Mouse (Mus musculus): ENCODE measurements around the gene Nrip2.
"Not testable (repeated sequence)": the region's sequence is repeated elsewhere in the genome, so short reads cannot be mapped to it uniquely, and the experiment has no call there.

The Nrip2 gene

DNA sequence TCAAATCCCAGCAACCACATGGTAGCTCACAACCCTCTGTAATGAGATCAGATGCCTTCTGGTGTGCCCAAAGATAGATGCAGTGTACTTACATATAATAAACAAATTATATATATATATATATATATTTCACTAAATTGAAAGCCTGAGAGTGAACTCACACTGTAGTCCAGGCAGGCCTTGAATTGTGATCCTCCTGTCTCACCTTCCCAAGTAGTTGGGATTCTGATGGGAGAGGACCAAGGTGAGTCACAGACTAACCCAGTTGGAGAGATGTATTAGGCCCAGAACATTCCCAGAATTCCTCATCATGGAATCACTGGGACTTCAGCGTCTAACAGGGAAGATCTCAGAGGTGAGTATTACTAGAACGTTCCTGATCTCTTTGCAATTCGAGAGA, at the start of gene Nrip2:
Gene Nrip2, plus strand, starts transcription at position 301 of the 400 bp plus-strand sequence.
- DNase-seq (ENCODE audit: low read depth, low spot score), result no peak

DNA sequence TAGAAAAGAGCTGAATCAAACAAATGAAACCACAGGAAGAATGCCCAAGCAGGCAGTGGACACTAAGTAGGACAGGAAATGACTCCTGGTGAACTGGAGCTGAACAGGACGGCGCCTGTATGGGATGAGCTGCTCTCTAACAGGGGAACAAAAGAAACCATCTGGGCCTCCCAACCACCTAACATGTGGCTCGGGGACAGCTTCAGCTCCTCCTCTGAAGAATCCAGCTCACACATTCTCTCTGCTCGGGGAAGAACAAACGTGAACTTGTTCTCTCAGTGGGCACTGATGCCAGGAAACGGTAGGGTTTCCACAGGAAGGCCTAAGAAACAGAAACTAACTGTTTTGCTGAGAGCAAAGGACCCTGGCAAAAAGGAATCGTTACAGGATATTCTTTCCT, 49.4 kb upstream of the Nrip2 start:
- no peak for DNase-seq (ENCODE audit: low read depth, low spot score)

GRCm38 (mm10) chr6:128354140-128354539, 45.0 kb upstream of the Nrip2 start:
- DNase-seq (ENCODE audit: low read depth, low spot score), result no peak

GRCm38 (mm10) chr6:128355201-128355681, 43.9 kb upstream of the Nrip2 start:
- no peak for DNase-seq (ENCODE audit: low read depth, low spot score)

DNA sequence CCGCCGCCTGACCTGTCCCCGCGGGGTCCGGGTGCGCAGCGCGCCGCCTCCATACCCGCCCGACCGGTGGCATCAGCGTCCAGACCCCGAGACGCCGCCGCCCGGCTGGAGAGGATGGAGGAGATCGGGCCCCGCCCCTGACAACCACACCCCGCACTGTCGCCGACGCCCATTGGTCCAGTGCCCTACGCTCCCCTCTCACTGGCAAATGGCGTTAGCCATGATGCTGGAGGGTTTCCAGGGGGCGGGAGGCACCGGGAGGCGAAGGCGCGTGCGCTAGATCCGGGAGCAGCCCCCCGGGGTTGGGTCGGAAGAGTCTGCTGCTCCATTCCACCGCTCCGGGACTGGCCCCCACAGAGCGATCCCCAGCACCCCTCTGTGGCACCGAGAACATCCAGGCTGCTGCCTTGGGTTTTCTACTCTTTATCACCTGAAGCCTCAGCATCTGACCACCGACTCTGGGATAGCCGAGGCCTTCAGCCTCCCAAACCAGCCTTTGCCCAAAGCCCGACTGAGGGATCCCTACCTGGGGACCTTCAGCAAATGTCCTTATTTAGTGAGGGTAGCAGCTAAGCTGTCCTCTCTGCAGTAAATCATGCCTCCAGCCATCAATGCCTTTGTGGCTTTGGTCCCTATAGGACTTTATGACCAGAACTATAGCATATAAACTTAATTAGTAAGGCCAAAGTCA, 43.2 kb upstream of the Nrip2 start, which contains the start of gene Tulp3:
Gene Tulp3, minus strand, starts transcription at position 126 of the 691 bp plus-strand sequence.
- DNase-seq (ENCODE audit: low read depth, low spot score), result peak; percentile 89

DNA sequence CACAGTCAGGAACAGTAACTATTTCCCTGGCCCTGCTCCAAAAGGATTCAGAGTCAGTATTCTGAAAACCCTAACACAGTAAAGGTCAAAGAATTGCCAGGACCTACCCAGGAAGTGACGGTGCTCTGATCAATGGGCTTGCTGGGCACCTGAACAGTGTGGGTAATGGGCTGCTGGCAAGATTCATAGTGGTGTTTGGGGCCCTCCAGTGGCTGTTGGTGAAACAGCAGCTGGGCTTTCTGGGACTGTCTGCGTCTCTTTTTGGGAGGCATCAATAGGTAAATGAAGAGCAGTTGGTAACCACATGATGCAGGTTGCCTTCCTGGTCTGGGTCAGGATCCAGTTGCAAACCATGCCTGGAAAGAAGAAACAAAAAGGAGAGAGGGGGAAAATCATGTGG, 40.1 kb upstream of the Nrip2 start:
- DNase-seq (ENCODE audit: low read depth, low spot score), result peak; percentile 68

GRCm38 (mm10) chr6:128361901-128362300, 37.2 kb upstream of the Nrip2 start:
- no peak for DNase-seq (ENCODE audit: low read depth, low spot score)

GRCm38 (mm10) chr6:128362381-128363006, 36.6 kb upstream of the Nrip2 start, which contains the start of the genes Rhno1 and Foxm1:
Gene Rhno1, minus strand, starts transcription at chr6:128362911.
Gene Foxm1, plus strand, starts transcription at chr6:128362967.
- peak; percentile 85 for DNase-seq (ENCODE audit: low read depth, low spot score)

DNA sequence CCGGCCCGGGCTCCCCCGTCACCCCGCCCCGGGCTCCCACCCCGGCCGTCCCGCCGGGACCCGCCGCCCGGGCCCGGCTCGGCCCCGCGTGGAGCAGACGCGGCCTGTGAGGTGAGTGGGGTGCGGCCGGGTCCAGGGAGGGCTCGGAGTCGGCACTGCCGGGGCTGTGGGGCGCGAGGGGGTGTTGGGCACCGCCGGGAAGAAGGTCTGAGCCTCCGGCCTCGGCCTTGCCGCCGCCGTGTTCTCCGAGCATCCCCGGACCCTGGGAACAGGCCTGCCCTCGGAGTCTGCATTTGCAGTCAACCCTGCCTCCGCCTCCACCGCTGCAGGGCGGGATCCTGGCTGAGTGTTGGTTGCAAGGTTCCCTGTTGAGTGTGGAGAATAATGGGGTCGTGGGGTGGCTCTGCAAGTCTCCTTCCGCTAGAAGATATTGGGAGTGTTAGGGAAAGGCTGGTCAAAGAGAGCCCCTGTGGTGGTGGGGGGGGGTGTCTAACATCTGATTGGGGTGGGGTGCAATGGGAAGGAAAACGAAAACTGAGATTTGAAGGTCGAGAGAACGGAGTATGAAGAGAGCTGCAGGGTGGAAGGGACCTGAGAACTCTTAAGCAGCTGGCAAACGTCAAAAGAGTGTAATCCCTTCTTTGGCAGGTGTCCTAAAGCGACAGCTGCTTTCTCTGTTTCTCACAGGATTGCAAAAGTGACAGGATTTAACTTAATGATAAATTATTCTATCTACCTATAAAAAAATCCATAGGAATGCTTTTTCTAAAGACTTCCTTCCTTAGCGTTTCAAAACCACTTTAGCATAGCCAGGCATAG, 35.9 kb upstream of the Nrip2 start:
- peak; percentile 23 for DNase-seq (ENCODE audit: low read depth, low spot score)

DNA sequence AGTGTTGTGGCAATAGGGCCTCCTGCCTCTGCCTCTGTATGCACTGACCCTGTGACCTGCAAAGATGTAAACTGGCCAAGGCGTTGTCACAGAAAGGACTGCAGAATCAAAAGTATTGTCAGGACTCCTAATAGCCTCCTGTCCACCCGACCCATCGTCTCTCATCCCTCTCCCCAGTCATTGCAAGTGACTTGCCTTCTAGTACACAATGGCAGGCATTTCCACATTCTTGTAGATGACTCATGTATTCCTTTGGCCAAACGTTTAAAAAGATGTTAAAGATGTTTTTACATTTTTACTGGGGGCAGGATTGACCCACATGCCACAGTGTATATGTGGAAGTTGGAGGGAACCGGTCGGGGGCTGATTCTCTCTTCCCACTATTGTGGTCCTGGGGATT, 34.4 kb upstream of the Nrip2 start:
- DNase-seq (ENCODE audit: low read depth, low spot score), result no peak

DNA sequence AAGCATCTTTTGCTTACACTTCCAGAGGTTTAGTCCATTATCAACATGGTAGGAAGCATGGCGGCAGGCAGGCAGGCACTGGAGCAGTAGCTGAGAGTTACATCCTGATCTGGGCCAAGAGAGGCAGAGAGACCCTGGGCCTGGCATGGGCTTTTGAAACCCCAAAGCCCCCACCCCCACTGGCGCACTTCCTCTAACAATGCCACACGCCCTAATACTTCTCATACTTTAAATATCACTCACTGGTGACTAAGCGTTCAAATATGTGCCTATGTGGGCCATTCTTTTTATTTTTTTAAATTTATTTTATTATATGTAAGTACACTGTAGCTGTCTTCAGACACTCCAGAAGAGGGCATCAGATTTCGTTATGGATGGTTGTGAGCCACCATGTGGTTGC, 32.6 kb upstream of the Nrip2 start:
- DNase-seq (ENCODE audit: low read depth, low spot score), result no peak

DNA sequence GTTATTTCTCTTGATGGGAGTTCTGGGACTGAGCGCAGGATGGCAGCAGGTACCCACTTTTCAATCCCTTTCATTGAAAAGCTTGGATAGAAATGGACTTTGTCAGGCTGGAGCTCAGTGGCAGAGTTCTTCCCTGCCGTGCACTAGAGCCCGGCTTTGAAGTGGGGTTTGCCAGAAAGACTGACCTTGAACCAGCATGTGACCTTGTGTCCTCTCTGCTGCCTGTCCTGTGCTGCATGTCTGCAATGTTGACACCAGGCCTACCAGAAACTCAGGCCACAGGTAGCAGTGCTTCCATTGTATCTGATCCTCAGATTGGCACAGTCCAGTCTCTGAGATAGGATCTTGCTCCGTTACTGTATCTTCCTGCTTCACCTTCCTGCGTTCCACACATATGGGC, 29.1 kb upstream of the Nrip2 start:
- DNase-seq (ENCODE audit: low read depth, low spot score), result no peak

GRCm38 (mm10) chr6:128375192-128375591, 23.9 kb upstream of the Nrip2 start, which contains the start of the genes Tex52 and Gm44596:
Gene Tex52, plus strand, starts transcription at chr6:128375456.
Gene Gm44596, plus strand, starts transcription at chr6:128375503.
- no peak for DNase-seq (ENCODE audit: low read depth, low spot score)

- DNase-seq (ENCODE audit: low read depth, low spot score), result no peak
Measured at GRCm38 (mm10) chr6:128376371-128377085, 22.6 kb upstream of the Nrip2 start.

- no peak for DNase-seq (ENCODE audit: low read depth, low spot score)
Measured at GRCm38 (mm10) chr6:128379636-128380035, 19.5 kb upstream of the Nrip2 start.

DNA sequence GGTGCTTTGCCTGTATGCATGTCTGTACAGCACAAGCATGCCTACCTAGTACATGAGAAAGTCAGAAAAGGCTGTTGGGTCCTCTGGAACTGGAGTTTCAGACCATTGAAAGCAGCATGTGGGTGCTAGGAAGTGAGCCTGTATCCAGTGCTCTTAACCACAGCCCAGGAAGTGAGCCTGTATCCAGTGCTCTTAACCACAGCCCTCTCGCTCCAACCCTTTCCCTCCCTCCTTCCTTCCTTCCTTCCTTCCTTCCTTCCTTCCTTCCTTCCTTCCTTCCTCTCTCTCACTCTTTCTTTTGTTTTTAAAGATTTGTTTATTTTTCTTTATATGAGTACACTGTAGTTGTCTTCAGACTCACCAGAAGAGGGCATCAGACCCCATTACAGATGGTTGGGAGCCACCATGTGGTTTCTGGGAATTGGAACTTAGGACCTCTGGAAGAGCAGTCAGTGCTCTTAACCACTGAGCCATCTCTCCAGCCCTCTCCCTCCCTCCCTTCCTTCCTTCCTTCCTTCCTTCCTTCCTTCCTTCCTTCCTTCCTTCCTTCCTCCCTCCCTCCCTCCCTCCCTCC, 18.4 kb upstream of the Nrip2 start:
- DNase-seq (ENCODE audit: low read depth, low spot score), result not testable (repeated sequence)

- no peak for DNase-seq (ENCODE audit: low read depth, low spot score)
Measured at GRCm38 (mm10) chr6:128381254-128381653, 17.8 kb upstream of the Nrip2 start.

GRCm38 (mm10) chr6:128383752-128384151, 15.3 kb upstream of the Nrip2 start:
- DNase-seq (ENCODE audit: low read depth, low spot score), result no peak

- no peak for DNase-seq (ENCODE audit: low read depth, low spot score)
Measured at GRCm38 (mm10) chr6:128385026-128385425, 14.1 kb upstream of the Nrip2 start.

DNA sequence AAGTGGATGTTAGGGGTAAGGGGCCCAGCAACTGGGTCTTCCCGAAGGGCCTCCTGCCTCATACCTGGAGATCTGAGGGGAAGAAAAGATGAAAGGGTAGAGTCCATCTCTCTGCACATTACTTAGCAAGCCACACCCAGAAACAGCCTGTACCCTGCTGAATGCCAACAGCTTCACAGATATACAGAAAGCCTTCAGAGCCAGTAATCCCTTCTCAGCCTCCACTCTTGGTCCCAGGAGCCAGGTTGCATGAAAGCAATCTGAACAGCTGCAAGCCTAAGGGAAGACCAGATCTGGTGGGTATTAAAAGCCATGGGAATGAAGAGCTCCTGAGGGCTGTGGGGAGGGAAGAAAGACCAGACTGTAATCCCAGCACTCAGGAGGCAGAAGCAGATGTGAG, 9.9 kb upstream of the Nrip2 start:
- no peak for DNase-seq (ENCODE audit: low read depth, low spot score)

- no peak for DNase-seq (ENCODE audit: low read depth, low spot score)
Measured at GRCm38 (mm10) chr6:128390683-128391082, 8.4 kb upstream of the Nrip2 start.
